Mouse (Mus musculus): ENCODE measurements around the gene Msto1. TPM values are rescaled to one million over a fixed set of nuclear protein-coding genes. Genes with fewer than 3 reads are reported as not detected.

The Msto1 gene
- polyA plus RNA-seq, 1 experiment from 2014 or later = 23.6 TPM

DNA sequence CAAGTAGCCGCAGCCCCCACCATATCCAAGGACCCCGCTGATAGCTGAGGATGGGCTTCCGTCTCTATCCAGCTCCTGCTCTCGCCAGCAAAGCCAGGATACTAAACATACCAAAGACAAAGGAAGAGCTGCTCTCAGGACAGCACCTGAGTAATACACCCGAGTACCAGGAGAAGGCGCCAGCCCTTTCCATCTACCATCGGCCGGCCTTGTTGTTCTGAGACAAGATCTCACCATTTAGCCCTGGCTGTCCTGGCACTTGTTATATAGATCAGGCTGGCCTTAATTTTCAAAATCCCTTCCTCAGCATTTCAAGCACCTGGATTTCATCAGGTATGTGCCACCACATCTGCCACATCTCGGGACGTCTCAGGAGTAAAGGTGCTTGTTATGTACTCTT is 25.3 kb upstream of the Msto1 start:
- no peak for ATAC-seq (ENCODE audit: low FRiP score, low TSS enrichment)
- TF ChIP-seq CTCF (IDR thresholded peaks at IDR 0.05; ENCODE audit: low read depth) (no peak), EP300 (optimal IDR thresholded peaks at IDR 0.05) (no peak)
- Histone ChIP-seq H3K4me2 (replicated peaks; ENCODE audit: low read depth) (no peak overlapping the region), H3K9ac (ENCODE audit: low read length) (no peak overlapping the region), H3K9me3 (ENCODE audit: control insufficient read depth, low read length) (no peaks in the 10 kb centered on the region), H3K27ac (replicated peaks) (no peak overlapping the region), H3K4me3 (ENCODE audit: low read depth, low read length) (no peak overlapping the region), H3K4me1 (replicated peaks; ENCODE audit: control insufficient read depth, insufficient read depth) (no peaks in the 10 kb centered on the region), H3K27me3 (ENCODE audit: control insufficient read depth, insufficient read depth, low read length) (no peaks in the 10 kb centered on the region), H3K36me3 (ENCODE audit: control insufficient read depth, insufficient read depth, low read length) (peaks cover 17% of the 10 kb centered on the region; the same call in 1 of the 2 replicates)
- 92% methylated on average over 10 of the region's 10 CpGs for WGBS
- DNase-seq (ENCODE audit: low spot score) = no peak

- no peak for TF ChIP-seq EP300 (optimal IDR thresholded peaks at IDR 0.05)
- TF ChIP-seq CTCF (IDR thresholded peaks at IDR 0.05; ENCODE audit: low read depth) = no peak
- DNase-seq (ENCODE audit: low spot score) = no peak
- Histone ChIP-seq H3K4me1 (replicated peaks; ENCODE audit: control insufficient read depth, insufficient read depth) (no peaks in the 10 kb centered on the region), H3K4me2 (replicated peaks; ENCODE audit: low read depth) (no peak overlapping the region), H3K9me3 (ENCODE audit: control insufficient read depth, low read length) (no peaks in the 10 kb centered on the region), H3K27ac (replicated peaks) (no peak overlapping the region), H3K4me3 (ENCODE audit: low read depth, low read length) (no peak overlapping the region), H3K9ac (ENCODE audit: low read length) (no peak overlapping the region), H3K36me3 (ENCODE audit: control insufficient read depth, insufficient read depth, low read length) (peaks cover 25% of the 10 kb centered on the region), H3K27me3 (ENCODE audit: control insufficient read depth, insufficient read depth, low read length) (no peaks in the 10 kb centered on the region)
- 81% methylated on average over 3 of the region's 3 CpGs for WGBS
- no peak for ATAC-seq (ENCODE audit: low FRiP score, low TSS enrichment)
Measured at GRCm38 (mm10) chr3:88929501-88929900, 15.7 kb upstream of the Msto1 start.

- Histone ChIP-seq H3K27me3 (ENCODE audit: control insufficient read depth, insufficient read depth, low read length) (no peaks in the 10 kb centered on the region), H3K27ac (replicated peaks) (no peak overlapping the region), H3K4me3 (ENCODE audit: low read depth, low read length) (no peak overlapping the region), H3K4me2 (replicated peaks; ENCODE audit: low read depth) (no peak overlapping the region), H3K9ac (ENCODE audit: low read length) (no peak overlapping the region), H3K36me3 (ENCODE audit: control insufficient read depth, insufficient read depth, low read length) (peaks cover 39% of the 10 kb centered on the region), H3K4me1 (replicated peaks; ENCODE audit: control insufficient read depth, insufficient read depth) (no peaks in the 10 kb centered on the region), H3K9me3 (ENCODE audit: control insufficient read depth, low read length) (no peaks in the 10 kb centered on the region)
- no peak for DNase-seq (ENCODE audit: low spot score)
- TF ChIP-seq EP300 (optimal IDR thresholded peaks at IDR 0.05) (no peak), CTCF (IDR thresholded peaks at IDR 0.05; ENCODE audit: low read depth) (peak; percentile 16; the same call in 1 of the 2 replicates)
- 81% methylated on average over 2 of the region's 2 CpGs for WGBS
- no peak for ATAC-seq (ENCODE audit: low FRiP score, low TSS enrichment)
Measured at GRCm38 (mm10) chr3:88925651-88926050, 11.9 kb upstream of the Msto1 start.

GRCm38 (mm10) chr3:88923989-88924591 is 10.3 kb upstream of the Msto1 start:
- no peak for ATAC-seq (ENCODE audit: low FRiP score, low TSS enrichment)
- Histone ChIP-seq H3K27me3 (ENCODE audit: control insufficient read depth, insufficient read depth, low read length) (no peaks in the 10 kb centered on the region), H3K4me3 (ENCODE audit: low read depth, low read length) (no peak overlapping the region), H3K9me3 (ENCODE audit: control insufficient read depth, low read length) (no peaks in the 10 kb centered on the region), H3K9ac (ENCODE audit: low read length) (no peak overlapping the region), H3K4me2 (replicated peaks; ENCODE audit: low read depth) (no peak overlapping the region), H3K27ac (replicated peaks) (no peak overlapping the region), H3K4me1 (replicated peaks; ENCODE audit: control insufficient read depth, insufficient read depth) (no peaks in the 10 kb centered on the region), H3K36me3 (ENCODE audit: control insufficient read depth, insufficient read depth, low read length) (peaks cover 39% of the 10 kb centered on the region)
- 81% methylated on average over 8 of the region's 8 CpGs for WGBS
- DNase-seq (ENCODE audit: low spot score) = no peak
- TF ChIP-seq EP300 (optimal IDR thresholded peaks at IDR 0.05) (no peak), CTCF (IDR thresholded peaks at IDR 0.05; ENCODE audit: low read depth) (no peak)

DNA sequence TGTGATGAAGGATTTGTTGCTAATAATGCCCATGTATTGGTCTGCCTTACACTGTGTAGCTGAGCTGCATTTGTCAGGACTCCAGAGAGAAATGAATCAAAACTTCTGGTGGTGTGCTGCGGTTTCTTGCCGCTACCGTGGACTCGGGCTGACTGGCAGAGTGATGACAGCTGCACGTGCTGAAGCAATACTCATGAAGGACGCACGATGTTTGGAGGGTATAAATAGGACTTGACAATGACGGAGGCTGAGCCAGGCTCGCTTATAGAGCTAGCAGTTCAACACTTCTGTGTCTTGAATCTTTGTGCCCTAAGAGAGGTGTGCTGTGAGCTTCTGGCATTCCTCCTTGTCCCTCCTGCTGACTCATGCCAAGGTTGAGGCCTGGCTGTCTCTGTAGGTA is 7.6 kb upstream of the Msto1 start:
- no peaks in the 10 kb centered on the region for H3K9me3 ChIP-seq (ENCODE audit: control insufficient read depth, low read length)
- H3K27me3 ChIP-seq (ENCODE audit: control insufficient read depth, insufficient read depth, low read length) = no peaks in the 10 kb centered on the region
- H3K36me3 ChIP-seq (ENCODE audit: control insufficient read depth, insufficient read depth, low read length) = peaks cover 24% of the 10 kb centered on the region
- H3K4me1 ChIP-seq (replicated peaks; ENCODE audit: control insufficient read depth, insufficient read depth) = no peaks in the 10 kb centered on the region
- 95% methylated on average over 9 of the region's 9 CpGs for WGBS
- no peak for ATAC-seq (ENCODE audit: low FRiP score, low TSS enrichment)
- no peak for DNase-seq (ENCODE audit: low spot score)
- H3K4me2 ChIP-seq (replicated peaks; ENCODE audit: low read depth) = no peak overlapping the region
- no peak for TF ChIP-seq EP300 (optimal IDR thresholded peaks at IDR 0.05)
- no peak for TF ChIP-seq CTCF (IDR thresholded peaks at IDR 0.05; ENCODE audit: low read depth)
- H3K9ac ChIP-seq (ENCODE audit: low read length) = no peak overlapping the region
- no peak overlapping the region for H3K4me3 ChIP-seq (ENCODE audit: low read depth, low read length)
- no peak overlapping the region for H3K27ac ChIP-seq (replicated peaks)

- Histone ChIP-seq H3K9ac (ENCODE audit: low read length) (no peak overlapping the region), H3K36me3 (ENCODE audit: control insufficient read depth, insufficient read depth, low read length) (peaks cover 12% of the 10 kb centered on the region), H3K27ac (replicated peaks) (no peak overlapping the region), H3K27me3 (ENCODE audit: control insufficient read depth, insufficient read depth, low read length) (no peaks in the 10 kb centered on the region), H3K4me1 (replicated peaks; ENCODE audit: control insufficient read depth, insufficient read depth) (no peaks in the 10 kb centered on the region), H3K9me3 (ENCODE audit: control insufficient read depth, low read length) (no peaks in the 10 kb centered on the region), H3K4me3 (ENCODE audit: low read depth, low read length) (no peak overlapping the region), H3K4me2 (replicated peaks; ENCODE audit: low read depth) (no peak overlapping the region)
- no peak for TF ChIP-seq EP300 (optimal IDR thresholded peaks at IDR 0.05)
- TF ChIP-seq CTCF (IDR thresholded peaks at IDR 0.05; ENCODE audit: low read depth) = no peak
- no peak for DNase-seq (ENCODE audit: low spot score)
- WGBS = 61% methylated on average over 13 of the region's 13 CpGs
- no peak for ATAC-seq (ENCODE audit: low FRiP score, low TSS enrichment)
Measured at GRCm38 (mm10) chr3:88918981-88919380, 5.2 kb upstream of the Msto1 start.
